16 mouse cellular contexts compared by ENCODE assay signal in the genomic region with DNA sequence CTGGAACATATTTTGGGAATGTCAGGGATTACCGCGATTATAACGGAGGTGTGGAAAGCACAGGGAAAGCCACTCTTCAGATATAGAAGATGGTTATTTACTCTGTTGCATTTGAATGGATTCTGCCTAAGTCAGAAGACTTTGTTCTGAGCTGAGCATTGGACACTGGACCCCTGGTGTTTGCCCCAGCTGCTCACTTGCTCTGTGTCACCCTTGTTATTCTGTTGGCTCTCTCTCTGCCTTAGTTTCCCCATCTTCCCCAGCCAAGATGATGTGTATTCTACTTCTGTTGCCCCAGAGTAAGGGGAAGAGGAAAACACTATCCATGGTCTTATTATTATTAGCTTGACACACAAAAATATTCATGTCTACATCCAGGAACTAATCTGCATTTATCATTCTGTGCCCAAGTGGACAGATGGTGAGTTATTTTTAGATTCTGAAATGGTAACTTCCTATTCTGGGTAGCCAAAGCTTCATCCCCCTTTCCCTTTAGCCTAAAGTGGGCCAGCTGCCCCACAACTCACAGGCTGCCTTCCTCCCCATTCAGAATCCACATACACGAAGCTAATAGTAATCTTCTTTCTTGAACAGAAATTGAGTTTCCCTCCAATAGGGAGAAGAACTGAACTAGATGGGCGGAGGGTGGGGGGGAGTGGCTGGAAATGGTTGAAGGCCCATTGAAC. TPM values are rescaled to one million over a fixed set of nuclear protein-coding genes. Genes with fewer than 3 reads are reported as not detected.
A peak's percentile ranks its signal among the peaks of the same experiment; 100 is the strongest.
DNase-seq lines count a peak whose midpoint lies in the region; ATAC-seq lines count a peak whose summit lies in the region.
"Had no signal": no experiment of that assay in that cellular context is flagged by ENCODE, and none has a peak within 500 bp of the region (broad histone marks: within the 10 kb centered on the region; RNA-seq: fewer than 3 reads in every experiment).

No protein-coding gene starts in this region.

- no peaks in the 10 kb centered on the region for H3K9me3 ChIP-seq in forebrain, embryonic 12.5 days
- no peaks in the 10 kb centered on the region for H3K9me3 ChIP-seq in forebrain, embryonic 11.5 days (ENCODE audit: control insufficient read depth, low read length)
- H3K9me3 ChIP-seq in hindbrain, embryonic 15.5 days, result no peaks in the 10 kb centered on the region
- no peaks in the 10 kb centered on the region for H3K9me3 ChIP-seq in neural tube, embryonic 13.5 days
- H3K9me3 ChIP-seq: embryonic facial prominence, embryonic 13.5 days; limb, embryonic 15.5 days; megakaryocyte, embryonic 14.5 days had no signal

- H3K4me1 ChIP-seq in forebrain, embryonic 12.5 days, result peaks cover 35% of the 10 kb centered on the region
- H3K4me1 ChIP-seq in forebrain, embryonic 11.5 days (replicated peaks; ENCODE audit: control insufficient read depth, insufficient read depth, low read length), result 0 out of 2 replicates have a peak, but pooled peaks cover 5% of the 10 kb centered on the region
- peaks cover 64% of the 10 kb centered on the region for H3K4me1 ChIP-seq in hindbrain, embryonic 15.5 days (replicated peaks)
- peaks cover 71% of the 10 kb centered on the region for H3K4me1 ChIP-seq in neural tube, embryonic 13.5 days (replicated peaks)

- peak overlapping the region; percentile 61 for H3K4me3 ChIP-seq in forebrain, embryonic 12.5 days (replicated peaks)
- H3K4me3 ChIP-seq in forebrain, embryonic 11.5 days (ENCODE audit: low read depth, low read length), result no peak overlapping the region; the same call in 1 of the 2 replicates
- H3K4me3 ChIP-seq in hindbrain, embryonic 15.5 days, result peak overlapping the region; percentile 77
- H3K4me3 ChIP-seq in neural tube, embryonic 13.5 days, result peak overlapping the region; percentile 75
- H3K4me3 ChIP-seq: embryonic facial prominence, embryonic 13.5 days; limb, embryonic 15.5 days; megakaryocyte, embryonic 14.5 days had no signal

- H3K27me3 ChIP-seq in forebrain, embryonic 12.5 days, result peaks cover 77% of the 10 kb centered on the region
- peaks cover 34% of the 10 kb centered on the region for H3K27me3 ChIP-seq in forebrain, embryonic 11.5 days (ENCODE audit: control insufficient read depth, insufficient read depth, low read length)
- H3K27me3 ChIP-seq in hindbrain, embryonic 15.5 days, result no peaks in the 10 kb centered on the region
- H3K27me3 ChIP-seq in neural tube, embryonic 13.5 days, result peaks cover 36% of the 10 kb centered on the region

- DNase-seq in forebrain, embryonic 11.5 days (ENCODE audit: low spot score), result no peak
- peak; percentile 69 to 77 for DNase-seq in cerebellum, postnatal 36 days
- DNase-seq in layer of hippocampus, adult 18-20 months (ENCODE audit: low spot score in 2 of 2), result no peak
- DNase-seq in embryo, embryonic 10 days (ENCODE audit: low spot score), result no peak
- DNase-seq in spleen, postnatal 4 days (ENCODE audit: low spot score in 2 of 2), result no peak
- DNase-seq: heart, adult 11 months; kidney, adult 11 months; spleen, adult 18-20 months had no signal

- H3K4me2 ChIP-seq in forebrain, embryonic 12.5 days, result peak overlapping the region; percentile 81
- H3K4me2 ChIP-seq in forebrain, embryonic 11.5 days (ENCODE audit: low read depth, low read length, severe bottlenecking), result no peak overlapping the region
- peak overlapping the region; percentile 75 for H3K4me2 ChIP-seq in hindbrain, embryonic 15.5 days
- H3K4me2 ChIP-seq in neural tube, embryonic 13.5 days, result peak overlapping the region; percentile 70
- H3K4me2 ChIP-seq: embryonic facial prominence, embryonic 13.5 days; limb, embryonic 15.5 days; lung, embryonic 14.5 days had no signal

- H3K9ac ChIP-seq in forebrain, embryonic 12.5 days, result no peak overlapping the region
- no peak overlapping the region for H3K9ac ChIP-seq in forebrain, embryonic 11.5 days (ENCODE audit: low read length)
- peak overlapping the region; percentile 68; the same call in 1 of the 2 replicates for H3K9ac ChIP-seq in hindbrain, embryonic 15.5 days
- peak overlapping the region; percentile 80 for H3K9ac ChIP-seq in neural tube, embryonic 13.5 days
- H3K9ac ChIP-seq: embryonic facial prominence, embryonic 13.5 days; limb, embryonic 15.5 days; lung, embryonic 14.5 days had no signal

- no peak for ATAC-seq in forebrain, embryonic 12.5 days (ENCODE audit: low FRiP score)
- no peak for ATAC-seq in forebrain, embryonic 11.5 days (replicated peaks; ENCODE audit: low FRiP score)
- ATAC-seq in hindbrain, embryonic 15.5 days (ENCODE audit: low FRiP score, low read depth), result no peak
- no peak for ATAC-seq in neural tube, embryonic 13.5 days (ENCODE audit: low read depth)

- no peaks in the 10 kb centered on the region for H3K36me3 ChIP-seq in forebrain, embryonic 12.5 days (replicated peaks)
- H3K36me3 ChIP-seq in forebrain, embryonic 11.5 days (ENCODE audit: control insufficient read depth, insufficient read depth, low read length), result no peaks in the 10 kb centered on the region
- H3K36me3 ChIP-seq in hindbrain, embryonic 15.5 days, result no peaks in the 10 kb centered on the region
- no peaks in the 10 kb centered on the region for H3K36me3 ChIP-seq in neural tube, embryonic 13.5 days
- H3K36me3 ChIP-seq: embryonic facial prominence, embryonic 13.5 days; limb, embryonic 15.5 days had no signal

- WGBS in forebrain, embryonic 12.5 days, result 65% methylated on average over 5 of the region's 5 CpGs
- 64% methylated on average over 5 of the region's 5 CpGs for WGBS in forebrain, embryonic 11.5 days
- 54% methylated on average over 5 of the region's 5 CpGs for WGBS in hindbrain, embryonic 15.5 days
- 70% methylated on average over 5 of the region's 5 CpGs for WGBS in neural tube, embryonic 13.5 days

- H3K27ac ChIP-seq in forebrain, embryonic 12.5 days, result no peak overlapping the region
- no peak overlapping the region for H3K27ac ChIP-seq in forebrain, embryonic 11.5 days (ENCODE audit: low read depth, low read length)
- H3K27ac ChIP-seq in hindbrain, embryonic 15.5 days (replicated peaks), result peak overlapping the region; percentile 26
- H3K27ac ChIP-seq in neural tube, embryonic 13.5 days (replicated peaks), result no peak overlapping the region; the same call in 1 of the 2 replicates
- H3K27ac ChIP-seq: embryonic facial prominence, embryonic 13.5 days; limb, embryonic 15.5 days had no signal

RNA-seq across cellular contexts. Expression of gene Xkr7, which starts 2.0 kb away (rescaled TPM):
- polyA plus RNA-seq in forebrain, embryonic 12.5 days (2016; fragmentation: Nextera tagmentation; extraction: Ambion mirVana), result 0.95 and 1.2 TPM in 2 replicates
- polyA plus RNA-seq in forebrain, embryonic 11.5 days (2014; fragmentation: Nextera tagmentation; extraction: Ambion mirVana), result 0.09 and 0.24 TPM in 2 replicates
- 1.9 and 2.1 TPM in 2 replicates for polyA plus RNA-seq in hindbrain, embryonic 15.5 days (2015; fragmentation: Nextera tagmentation; extraction: Ambion mirVana)
- 1.5 and 2.3 TPM in 2 replicates for polyA plus RNA-seq in neural tube, embryonic 13.5 days (2015; fragmentation: Nextera tagmentation; extraction: Ambion mirVana)
- total RNA-seq in layer of hippocampus, adult 18-20 months (2021), result 1 to 10 TPM; 1.4 to 2.5 TPM
- polyA plus RNA-seq: embryonic facial prominence, embryonic 13.5 days; heart, postnatal 0 days; limb, embryonic 15.5 days; lung, embryonic 14.5 days had no signal

RNA-seq across cellular contexts. Expression of gene Pdrg1, which starts 18.5 kb away (rescaled TPM):
- 109 and 119 TPM in 2 replicates for polyA plus RNA-seq in forebrain, embryonic 12.5 days (2016; fragmentation: Nextera tagmentation; extraction: Ambion mirVana)
- polyA plus RNA-seq in forebrain, embryonic 11.5 days (2014; fragmentation: Nextera tagmentation; extraction: Ambion mirVana), result 64.9 and 77.5 TPM in 2 replicates
- polyA plus RNA-seq in hindbrain, embryonic 15.5 days (2015; fragmentation: Nextera tagmentation; extraction: Ambion mirVana), result 234 TPM in 2 replicates
- 192 and 206 TPM in 2 replicates for polyA plus RNA-seq in neural tube, embryonic 13.5 days (2015; fragmentation: Nextera tagmentation; extraction: Ambion mirVana)
- total RNA-seq in layer of hippocampus, adult 18-20 months (2021), result 10 to 100 TPM; 40.5 to 42.9 TPM

RNA-seq across cellular contexts. Expression of gene Ccm2l, which starts 32.1 kb away (rescaled TPM):
- polyA plus RNA-seq in forebrain, embryonic 12.5 days (2016; fragmentation: Nextera tagmentation; extraction: Ambion mirVana), result 1.4 and 1.7 TPM in 2 replicates
- polyA plus RNA-seq in forebrain, embryonic 11.5 days (2014; fragmentation: Nextera tagmentation; extraction: Ambion mirVana), result 0.99 and 1.3 TPM in 2 replicates
- 2.0 and 2.1 TPM in 2 replicates for polyA plus RNA-seq in hindbrain, embryonic 15.5 days (2015; fragmentation: Nextera tagmentation; extraction: Ambion mirVana)
- 2.4 and 3.4 TPM in 2 replicates for polyA plus RNA-seq in neural tube, embryonic 13.5 days (2015; fragmentation: Nextera tagmentation; extraction: Ambion mirVana)
- 1 to 10 TPM; 2.2 to 3.1 TPM for total RNA-seq in layer of hippocampus, adult 18-20 months (2021)

Comparison
In these comparisons a context has a peak if more than half of its experiments do, and no peak if none do; other contexts are left out.
1. H3K9ac ChIP-seq: peak in hindbrain, embryonic 15.5 days (single experiment) and neural tube, embryonic 13.5 days (single experiment); none in forebrain, embryonic 12.5 days (single experiment) and forebrain, embryonic 11.5 days (single experiment).
2. DNase-seq: peak in cerebellum, postnatal 36 days (2 of 2); none in forebrain, embryonic 11.5 days (single experiment), layer of hippocampus, adult 18-20 months (0 of 2), embryo, embryonic 10 days (single experiment) and spleen, postnatal 4 days (0 of 2).